Mouse (Mus musculus): Measurements from ENCODE around the gene Uimc1. TPM values are rescaled to one million over a fixed set of nuclear protein-coding genes. Genes with fewer than 3 reads are reported as not detected.

The Uimc1 gene
- polyA plus RNA-seq (2016; fragmentation: Nextera tagmentation; extraction: Ambion mirVana): 21.7 and 23.5 TPM in 2 replicates

- no peaks in the 10 kb centered on the region for H3K27me3 ChIP-seq
- under 1% methylated on average over 52 of the region's 81 CpGs for WGBS
- H3K9ac ChIP-seq (replicated peaks): peak within 1 kb of the TSS; percentile 91
- no peaks in the 10 kb centered on the region for H3K36me3 ChIP-seq
- H3K4me3 ChIP-seq: peak within 1 kb of the TSS; percentile 84
- peaks cover 7% of the 10 kb centered on the region for H3K4me1 ChIP-seq
- peak within 1 kb of the TSS; percentile 91 for H3K27ac ChIP-seq (replicated peaks)
- H3K9me3 ChIP-seq: peaks cover 3% of the 10 kb centered on the region; the same call in 1 of the 2 replicates
- peak within 1 kb of the TSS; percentile 60 for H3K4me2 ChIP-seq (replicated peaks)
- peak; percentile 92 for ATAC-seq (ENCODE audit: low FRiP score, low read depth)
These were observed at the start of gene Uimc1 for GRCm38 (mm10) chr13:55099726-55100478. Gene Uimc1, minus strand, starts transcription at chr13:55100300.

GRCm38 (mm10) chr13:55140271-55140670 is 40.2 kb upstream of the Uimc1 start:
- H3K9ac ChIP-seq (replicated peaks): no peak overlapping the region
- H3K4me1 ChIP-seq: 0 out of 2 replicates have a peak, but pooled peaks cover 1% of the 10 kb centered on the region
- no peak for ATAC-seq (ENCODE audit: low FRiP score, low read depth)
- no peak overlapping the region for H3K27ac ChIP-seq (replicated peaks)
- no peaks in the 10 kb centered on the region for H3K27me3 ChIP-seq
- 62% methylated on average over 2 of the region's 2 CpGs for WGBS
- no peaks in the 10 kb centered on the region for H3K36me3 ChIP-seq
- H3K4me3 ChIP-seq: no peak overlapping the region
- no peaks in the 10 kb centered on the region for H3K9me3 ChIP-seq
- no peak overlapping the region for H3K4me2 ChIP-seq (replicated peaks)

- Histone ChIP-seq H3K9me3 (no peaks in the 10 kb centered on the region), H3K4me1 (0 out of 2 replicates have a peak, but pooled peaks cover 4% of the 10 kb centered on the region), H3K36me3 (peaks cover 34% of the 10 kb centered on the region), H3K27me3 (no peaks in the 10 kb centered on the region), H3K4me3 (no peak overlapping the region), H3K4me2 (replicated peaks) (no peak overlapping the region), H3K27ac (replicated peaks) (no peak overlapping the region), H3K9ac (replicated peaks) (no peak overlapping the region)
- WGBS: 10% methylated on average over 5 of the region's 5 CpGs
- no peak for ATAC-seq (ENCODE audit: low FRiP score, low read depth)
These were observed 35.3 kb upstream of the Uimc1 start for GRCm38 (mm10) chr13:55135382-55135781.

GRCm38 (mm10) chr13:55133448-55133847 is 33.3 kb upstream of the Uimc1 start, which contains the start of gene Gm17617:
Gene Gm17617, minus strand, starts transcription at chr13:55133548.
- WGBS: 94% methylated on average over 2 of the region's 2 CpGs
- Histone ChIP-seq H3K9ac (replicated peaks) (no peak within 1 kb of the TSS), H3K36me3 (peaks cover 47% of the 10 kb centered on the region), H3K4me1 (0 out of 2 replicates have a peak, but pooled peaks cover 4% of the 10 kb centered on the region), H3K9me3 (no peaks in the 10 kb centered on the region), H3K27me3 (no peaks in the 10 kb centered on the region), H3K27ac (replicated peaks) (no peak within 1 kb of the TSS), H3K4me3 (no peak within 1 kb of the TSS), H3K4me2 (replicated peaks) (no peak within 1 kb of the TSS)
- ATAC-seq (ENCODE audit: low FRiP score, low read depth): no peak

GRCm38 (mm10) chr13:55124903-55125302 is 24.8 kb upstream of the Uimc1 start:
- no peak overlapping the region for H3K4me3 ChIP-seq
- peaks cover 53% of the 10 kb centered on the region for H3K36me3 ChIP-seq
- H3K27me3 ChIP-seq: no peaks in the 10 kb centered on the region
- no peaks in the 10 kb centered on the region for H3K9me3 ChIP-seq
- H3K27ac ChIP-seq (replicated peaks): no peak overlapping the region
- H3K4me2 ChIP-seq (replicated peaks): no peak overlapping the region
- WGBS: 97% methylated on average over 6 of the region's 6 CpGs
- H3K9ac ChIP-seq (replicated peaks): no peak overlapping the region
- H3K4me1 ChIP-seq: no peaks in the 10 kb centered on the region
- no peak for ATAC-seq (ENCODE audit: low FRiP score, low read depth)

- Histone ChIP-seq H3K27me3 (no peaks in the 10 kb centered on the region), H3K4me3 (no peak overlapping the region), H3K4me2 (replicated peaks) (no peak overlapping the region), H3K4me1 (no peaks in the 10 kb centered on the region), H3K9me3 (no peaks in the 10 kb centered on the region), H3K36me3 (peaks cover 52% of the 10 kb centered on the region), H3K27ac (replicated peaks) (no peak overlapping the region), H3K9ac (replicated peaks) (no peak overlapping the region)
- no peak for ATAC-seq (ENCODE audit: low FRiP score, low read depth)
- 89% methylated on average over 6 of the region's 6 CpGs for WGBS
These were observed 14.3 kb upstream of the Uimc1 start for GRCm38 (mm10) chr13:55114375-55114774.

- Histone ChIP-seq H3K36me3 (peaks cover 8% of the 10 kb centered on the region; the same call in 1 of the 2 replicates), H3K9me3 (no peaks in the 10 kb centered on the region), H3K27me3 (no peaks in the 10 kb centered on the region), H3K4me3 (no peak overlapping the region), H3K9ac (replicated peaks) (no peak overlapping the region), H3K27ac (replicated peaks) (no peak overlapping the region), H3K4me2 (replicated peaks) (no peak overlapping the region), H3K4me1 (peaks cover 12% of the 10 kb centered on the region)
- ATAC-seq (ENCODE audit: low FRiP score, low read depth): no peak
- WGBS: 91% methylated on average over 8 of the region's 8 CpGs
These were observed 7.6 kb upstream of the Uimc1 start for GRCm38 (mm10) chr13:55107694-55108093.

- no peak for ATAC-seq (ENCODE audit: low FRiP score, low read depth)
- peaks cover 8% of the 10 kb centered on the region; the same call in 1 of the 2 replicates for H3K36me3 ChIP-seq
These were observed 7.0 kb upstream of the Uimc1 start for GRCm38 (mm10) chr13:55107116-55107515.

GRCm38 (mm10) chr13:55105953-55106691 is 6.0 kb upstream of the Uimc1 start:
- Histone ChIP-seq H3K9me3 (peaks cover 3% of the 10 kb centered on the region; the same call in 1 of the 2 replicates), H3K27ac (replicated peaks) (no peak overlapping the region), H3K4me3 (peak overlapping the region; percentile 84), H3K36me3 (peaks cover 8% of the 10 kb centered on the region; the same call in 1 of the 2 replicates), H3K27me3 (no peaks in the 10 kb centered on the region), H3K9ac (replicated peaks) (peak overlapping the region; percentile 91), H3K4me2 (replicated peaks) (peak overlapping the region; percentile 83), H3K4me1 (peaks cover 12% of the 10 kb centered on the region)
- 20% methylated on average over 8 of the region's 8 CpGs for WGBS
- no peak for ATAC-seq (ENCODE audit: low FRiP score, low read depth)

More at GRCm38 (mm10) chr13:55107116-55107515, 7.0 kb upstream of the Uimc1 start:
- peaks cover 12% of the 10 kb centered on the region for H3K4me1 ChIP-seq
- H3K9me3 ChIP-seq: no peaks in the 10 kb centered on the region
- H3K4me3 ChIP-seq: no peak overlapping the region
- no peak overlapping the region for H3K9ac ChIP-seq (replicated peaks)
- H3K27ac ChIP-seq (replicated peaks): no peak overlapping the region
- no peaks in the 10 kb centered on the region for H3K27me3 ChIP-seq
- WGBS: 95% methylated on average over 4 of the region's 4 CpGs
- no peak overlapping the region for H3K4me2 ChIP-seq (replicated peaks)

- WGBS: 1% methylated on average over 65 of the region's 66 CpGs
- H3K36me3 ChIP-seq: peaks cover 8% of the 10 kb centered on the region; the same call in 1 of the 2 replicates
- ATAC-seq (ENCODE audit: low FRiP score, low read depth): peak; percentile 94
These were observed 5.2 kb upstream of the Uimc1 start, which contains the start of gene Zfp346 for GRCm38 (mm10) chr13:55105045-55105952. Gene Zfp346, plus strand, starts transcription at chr13:55105311.

GRCm38 (mm10) chr13:55103351-55103750 is 3.3 kb upstream of the Uimc1 start:
- Histone ChIP-seq H3K9me3 (peaks cover 3% of the 10 kb centered on the region; the same call in 1 of the 2 replicates), H3K9ac (replicated peaks) (no peak overlapping the region), H3K27me3 (no peaks in the 10 kb centered on the region), H3K36me3 (peaks cover 8% of the 10 kb centered on the region; the same call in 1 of the 2 replicates), H3K4me1 (peaks cover 19% of the 10 kb centered on the region), H3K4me3 (no peak overlapping the region), H3K4me2 (replicated peaks) (no peak overlapping the region), H3K27ac (replicated peaks) (no peak overlapping the region)
- ATAC-seq (ENCODE audit: low FRiP score, low read depth): no peak
- WGBS: 79% methylated on average over 2 of the region's 2 CpGs

More at GRCm38 (mm10) chr13:55105045-55105952, 5.2 kb upstream of the Uimc1 start, which contains the start of gene Zfp346:
- peak within 1 kb of the TSS; percentile 88 for H3K27ac ChIP-seq (replicated peaks)
- peaks cover 3% of the 10 kb centered on the region; the same call in 1 of the 2 replicates for H3K9me3 ChIP-seq
- H3K9ac ChIP-seq (replicated peaks): peak within 1 kb of the TSS; percentile 91
- H3K4me3 ChIP-seq: peak within 1 kb of the TSS; percentile 84
- peaks cover 12% of the 10 kb centered on the region for H3K4me1 ChIP-seq
- peak within 1 kb of the TSS; percentile 83 for H3K4me2 ChIP-seq (replicated peaks)
- H3K27me3 ChIP-seq: no peaks in the 10 kb centered on the region

Measured in midbrain, embryonic 12.5 days (tissue).